Mouse (Mus musculus): ENCODE data around the gene Tmem33.

Tmem33 gene

GRCm38 (mm10) chr5:67258473-67258872 is 1.9 kb upstream of the Tmem33 start:
- no peak for DNase-seq (ENCODE audit: low read depth)

- no peak for DNase-seq (ENCODE audit: low read depth)
Measured at GRCm38 (mm10) chr5:67260159-67260530, 220 bp upstream of the Tmem33 start.

GRCm38 (mm10) chr5:67262964-67263363 is 2.6 kb downstream of the Tmem33 start:
- no peak for DNase-seq (ENCODE audit: low read depth)

GRCm38 (mm10) chr5:67266106-67266505 is 5.7 kb downstream of the Tmem33 start:
- DNase-seq (ENCODE audit: low read depth): no peak

- DNase-seq (ENCODE audit: low read depth): no peak
Measured at GRCm38 (mm10) chr5:67269309-67269708, 8.9 kb downstream of the Tmem33 start.

GRCm38 (mm10) chr5:67279407-67279806 is 19.0 kb downstream of the Tmem33 start:
- no peak for DNase-seq (ENCODE audit: low read depth)

GRCm38 (mm10) chr5:67279840-67280239 is 19.5 kb downstream of the Tmem33 start:
- no peak for DNase-seq (ENCODE audit: low read depth)

GRCm38 (mm10) chr5:67280400-67280799 is 20.0 kb downstream of the Tmem33 start:
- no peak for DNase-seq (ENCODE audit: low read depth)

GRCm38 (mm10) chr5:67295029-67295428 is 34.7 kb downstream of the Tmem33 start:
- DNase-seq (ENCODE audit: low read depth): no peak

GRCm38 (mm10) chr5:67295682-67296081 is 35.3 kb downstream of the Tmem33 start:
- DNase-seq (ENCODE audit: low read depth): no peak

GRCm38 (mm10) chr5:67296171-67296570 is 35.8 kb downstream of the Tmem33 start:
- no peak for DNase-seq (ENCODE audit: low read depth)

GRCm38 (mm10) chr5:67297026-67297813 is 36.9 kb downstream of the Tmem33 start:
- DNase-seq (ENCODE audit: low read depth): no peak

- no peak for DNase-seq (ENCODE audit: low read depth)
Measured at GRCm38 (mm10) chr5:67299847-67300412, 39.6 kb downstream of the Tmem33 start.

- no peak for DNase-seq (ENCODE audit: low read depth)
Measured at GRCm38 (mm10) chr5:67300926-67301597, 40.7 kb downstream of the Tmem33 start.

GRCm38 (mm10) chr5:67301722-67302331 is 41.5 kb downstream of the Tmem33 start:
- no peak for DNase-seq (ENCODE audit: low read depth)

- DNase-seq (ENCODE audit: low read depth): no peak
Measured at GRCm38 (mm10) chr5:67303816-67304215, 43.5 kb downstream of the Tmem33 start.

GRCm38 (mm10) chr5:67306698-67307521 is 46.5 kb downstream of the Tmem33 start, which contains the start of gene Slc30a9:
Gene Slc30a9, plus strand, starts transcription at chr5:67306955.
- DNase-seq (ENCODE audit: low read depth): peak; percentile 65

GRCm38 (mm10) chr5:67307659-67308222 is 47.4 kb downstream of the Tmem33 start:
- DNase-seq (ENCODE audit: low read depth): no peak

GRCm38 (mm10) chr5:67311811-67312521 is 51.6 kb downstream of the Tmem33 start:
- DNase-seq (ENCODE audit: low read depth): no peak

- DNase-seq (ENCODE audit: low read depth): no peak
Measured at GRCm38 (mm10) chr5:67312522-67312851, 52.1 kb downstream of the Tmem33 start.
